ENCODE assay signal across 12 mouse cellular contexts in the genomic region with DNA sequence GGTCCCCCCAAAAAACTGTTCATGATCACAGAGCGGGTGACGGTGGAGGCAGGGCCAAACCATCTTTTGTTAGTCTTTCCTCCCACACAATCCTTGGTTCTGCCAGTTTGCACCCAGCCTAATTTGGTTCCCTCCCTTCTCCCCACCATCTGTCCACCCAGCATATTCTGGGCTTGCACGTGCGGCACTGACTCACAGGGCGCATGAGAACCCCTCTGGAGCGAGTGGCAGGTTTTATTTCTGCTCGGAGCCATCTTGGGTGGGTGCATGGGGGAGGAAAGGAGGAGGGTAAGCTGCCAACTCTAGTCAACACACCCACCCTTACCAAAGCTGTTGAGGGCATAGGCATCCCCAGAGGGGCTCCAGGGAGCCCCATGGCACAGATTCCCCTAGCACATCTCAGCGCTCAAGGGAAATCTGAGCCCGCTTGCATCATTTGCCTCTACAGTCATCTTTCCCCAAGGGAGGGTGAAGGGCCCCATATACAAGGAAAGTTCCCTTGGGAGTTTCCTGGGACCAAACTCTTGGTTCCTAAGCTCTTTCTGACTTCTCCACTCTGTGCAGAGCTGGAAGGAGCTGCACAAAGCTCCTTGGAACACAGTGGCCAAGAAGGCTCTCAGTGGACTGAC.
DNase-seq lines count a peak whose midpoint lies in the region; ATAC-seq lines count a peak whose summit lies in the region.
"Had no signal": no experiment of that assay in that cellular context is flagged by ENCODE, and none has a peak within 500 bp of the region (broad histone marks: within the 10 kb centered on the region; RNA-seq: fewer than 3 reads in every experiment).

No protein-coding gene starts in this region.

- H3K4me1 ChIP-seq in midbrain, embryonic 15.5 days, result no peaks in the 10 kb centered on the region
- H3K4me1 ChIP-seq: embryonic facial prominence, embryonic 12.5 days; neural tube, embryonic 13.5 days had no signal

- ATAC-seq in midbrain, embryonic 15.5 days (replicated peaks), result no peak

- H3K27me3 ChIP-seq in midbrain, embryonic 15.5 days (replicated peaks), result no peaks in the 10 kb centered on the region
- H3K27me3 ChIP-seq: embryonic facial prominence, embryonic 12.5 days; neural tube, embryonic 13.5 days had no signal

- H3K4me3 ChIP-seq in midbrain, embryonic 15.5 days, result no peak overlapping the region
- H3K4me3 ChIP-seq: embryonic facial prominence, embryonic 12.5 days; megakaryocyte, embryonic 14.5 days; neural tube, embryonic 13.5 days had no signal

- no peak overlapping the region for H3K27ac ChIP-seq in midbrain, embryonic 15.5 days
- H3K27ac ChIP-seq: embryonic facial prominence, embryonic 12.5 days; neural tube, embryonic 13.5 days had no signal

- H3K9me3 ChIP-seq in midbrain, embryonic 15.5 days, result no peaks in the 10 kb centered on the region
- H3K9me3 ChIP-seq: embryonic facial prominence, embryonic 12.5 days; megakaryocyte, embryonic 14.5 days; neural tube, embryonic 13.5 days had no signal

- peak; percentile 95 for DNase-seq in brain, adult 2 months (ENCODE audit: low read depth, low spot score)
- DNase-seq in cerebellum, postnatal 25 days, result peak; percentile 30 to 51
- DNase-seq in layer of hippocampus, adult 9-11 months, result peak; percentile 89
- DNase-seq in right cerebral cortex, adult 18-20 months, result peak; percentile 87
- no peak for DNase-seq in heart, postnatal 36 days
- no peak for DNase-seq in thymus, adult 18-20 months
- DNase-seq: adrenal gland, postnatal 36 days; thymus, postnatal 25 days had no signal

- no peaks in the 10 kb centered on the region for H3K36me3 ChIP-seq in midbrain, embryonic 15.5 days (replicated peaks)
- H3K36me3 ChIP-seq: embryonic facial prominence, embryonic 12.5 days; neural tube, embryonic 13.5 days had no signal

- no peak overlapping the region for H3K4me2 ChIP-seq in midbrain, embryonic 15.5 days
- H3K4me2 ChIP-seq: embryonic facial prominence, embryonic 12.5 days; neural tube, embryonic 13.5 days had no signal

- WGBS in midbrain, embryonic 15.5 days, result 91% methylated on average over 9 of the region's 9 CpGs

- H3K9ac ChIP-seq in midbrain, embryonic 15.5 days, result no peak overlapping the region
- H3K9ac ChIP-seq: embryonic facial prominence, embryonic 12.5 days; neural tube, embryonic 13.5 days had no signal

- intact Hi-C loops in heart, postnatal 36 days (cut with DNase I), result no loop called here

Comparison
In these comparisons a context has a peak if more than half of its experiments do, and no peak if none do; other contexts are left out.
1. DNase-seq: peak in brain, adult 2 months (single experiment), cerebellum, postnatal 25 days (2 of 2), layer of hippocampus, adult 9-11 months (single experiment) and right cerebral cortex, adult 18-20 months (single experiment); none in heart, postnatal 36 days (0 of 2) and thymus, adult 18-20 months (0 of 2).